Mouse (Mus musculus) liver, adult 2 months (tissue): ENCODE data around the gene Sorcs3.

Experiments used
- CTCF ChIP-seq: fragments of 200-500 bp; IDR thresholded peaks from 2 replicates; pipeline ENCODE4 v1.5.1; 2011; ENCODE audit warnings: low read depth, low read length, control low read depth
- POLR2A ChIP-seq: fragments of 200-500 bp; IDR thresholded peaks from 2 replicates; pipeline ENCODE4 v1.6.1; 2011; ENCODE audit warnings: low read length, control low read depth; ENCODE audit not compliant: insufficient read depth; ENCODE audit errors: extremely low read depth

GRCm38 (mm10) chr19:48438450-48438849, 232.6 kb downstream of the Sorcs3 start:
- TF ChIP-seq CTCF: no peak
- TF ChIP-seq POLR2A: no peak
